Mouse (Mus musculus): Measurements from ENCODE around the gene St13. TPM values are rescaled to one million over a fixed set of nuclear protein-coding genes. Genes with fewer than 3 reads are reported as not detected.

The St13 gene
- polyA plus RNA-seq, 1 experiment from 2014 or later: 191 TPM

- no peaks in the 10 kb centered on the region for H3K9me3 ChIP-seq
- H3K36me3 ChIP-seq: peaks cover 56% of the 10 kb centered on the region
- WGBS: 95% methylated on average over 3 of the region's 3 CpGs
- no peak overlapping the region for H3K4me2 ChIP-seq
- H3K27ac ChIP-seq: no peak overlapping the region
- no peak for ATAC-seq (ENCODE audit: low FRiP score)
- H3K4me3 ChIP-seq: no peak overlapping the region
- no peaks in the 10 kb centered on the region for H3K4me1 ChIP-seq (replicated peaks)
- no peak overlapping the region for H3K9ac ChIP-seq
- H3K27me3 ChIP-seq: no peaks in the 10 kb centered on the region
Measured at GRCm38 (mm10) chr15:81339158-81339557, 60.7 kb downstream of the St13 start.

- no peak for ATAC-seq (ENCODE audit: low FRiP score)
- no peak overlapping the region for H3K27ac ChIP-seq
- H3K27me3 ChIP-seq: no peaks in the 10 kb centered on the region
- H3K9ac ChIP-seq: no peak overlapping the region
- no peak overlapping the region for H3K4me2 ChIP-seq
- H3K9me3 ChIP-seq: no peaks in the 10 kb centered on the region
- peaks cover 72% of the 10 kb centered on the region for H3K36me3 ChIP-seq
- 91% methylated on average over 5 of the region's 5 CpGs for WGBS
- H3K4me1 ChIP-seq (replicated peaks): no peaks in the 10 kb centered on the region
- H3K4me3 ChIP-seq: no peak overlapping the region
Measured at GRCm38 (mm10) chr15:81336466-81336865, 63.4 kb downstream of the St13 start.

DNA sequence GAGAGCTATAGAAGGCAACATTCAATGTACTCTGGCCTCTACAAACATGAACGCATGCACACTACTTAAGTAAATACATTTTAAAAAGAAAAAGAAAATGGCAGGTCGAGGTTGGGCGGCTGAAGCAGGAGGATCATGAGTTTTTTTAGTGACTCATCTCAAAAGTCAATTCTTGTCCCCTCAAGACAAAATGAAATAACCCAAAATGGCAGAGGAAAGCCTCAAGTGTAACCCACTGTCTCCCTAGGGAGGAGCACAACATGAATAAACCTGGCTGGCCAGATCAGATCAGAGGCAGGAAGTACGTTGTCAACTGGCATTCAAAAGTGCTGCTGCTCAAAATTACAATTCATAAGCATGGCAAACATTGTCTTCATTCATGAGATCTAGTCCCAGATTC is 67.4 kb downstream of the St13 start:
- no peaks in the 10 kb centered on the region for H3K9me3 ChIP-seq

DNA sequence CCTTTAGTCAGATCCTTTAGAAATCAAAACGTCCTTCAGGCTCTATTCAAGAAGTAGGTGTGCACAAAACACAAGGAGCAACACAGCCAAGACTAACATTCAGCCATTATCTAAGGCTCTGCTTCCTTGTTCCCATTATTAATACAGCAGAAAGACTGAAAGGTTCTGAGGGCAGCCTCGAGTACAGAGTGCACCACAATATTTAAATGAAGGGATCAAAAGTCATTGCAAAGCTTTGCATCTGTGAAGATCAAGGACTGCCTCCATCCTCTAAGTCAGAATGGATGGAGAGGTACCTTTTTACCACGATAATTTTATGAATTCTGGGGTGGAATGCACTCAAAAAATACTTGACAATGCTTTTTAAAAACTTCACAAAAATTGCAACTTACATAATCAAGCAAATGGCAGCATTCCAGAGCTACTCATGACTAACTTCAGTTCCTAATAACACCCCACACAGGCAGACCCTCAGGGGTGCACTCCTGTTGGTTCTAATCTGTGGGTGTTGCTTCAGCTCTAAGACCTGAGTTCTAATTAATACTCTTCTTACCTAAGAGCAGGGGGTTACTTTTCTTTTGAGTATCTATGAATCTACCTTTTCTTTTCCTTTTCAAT is 69.0 kb downstream of the St13 start:
- Histone ChIP-seq H3K4me3 (no peak overlapping the region), H3K27me3 (no peaks in the 10 kb centered on the region), H3K36me3 (peaks cover 75% of the 10 kb centered on the region), H3K9me3 (no peaks in the 10 kb centered on the region), H3K27ac (no peak overlapping the region), H3K4me1 (replicated peaks) (0 out of 2 replicates have a peak, but pooled peaks cover 6% of the 10 kb centered on the region), H3K4me2 (no peak overlapping the region), H3K9ac (no peak overlapping the region)
- no peak for ATAC-seq (ENCODE audit: low FRiP score)
- WGBS: 58% methylated on average over 3 of the region's 3 CpGs

More for the DNA sequence above, 67.4 kb downstream of the St13 start:
- H3K4me1 ChIP-seq (replicated peaks): 0 out of 2 replicates have a peak, but pooled peaks cover 6% of the 10 kb centered on the region
- 94% methylated on average over 4 of the region's 4 CpGs for WGBS
- no peak overlapping the region for H3K9ac ChIP-seq
- no peak overlapping the region for H3K27ac ChIP-seq
- peaks cover 74% of the 10 kb centered on the region for H3K36me3 ChIP-seq
- ATAC-seq (ENCODE audit: low FRiP score): no peak
- H3K4me3 ChIP-seq: no peak overlapping the region
- no peaks in the 10 kb centered on the region for H3K27me3 ChIP-seq
- no peak overlapping the region for H3K4me2 ChIP-seq

- no peak overlapping the region for H3K4me3 ChIP-seq
- H3K27me3 ChIP-seq: no peaks in the 10 kb centered on the region
- 0 out of 2 replicates have a peak, but pooled peaks cover 6% of the 10 kb centered on the region for H3K4me1 ChIP-seq (replicated peaks)
- peaks cover 75% of the 10 kb centered on the region for H3K36me3 ChIP-seq
- H3K27ac ChIP-seq: no peak overlapping the region
- WGBS: 41% methylated on average over 5 of the region's 5 CpGs
- no peak for ATAC-seq (ENCODE audit: low FRiP score)
- no peak overlapping the region for H3K4me2 ChIP-seq
- H3K9ac ChIP-seq: no peak overlapping the region
- H3K9me3 ChIP-seq: no peaks in the 10 kb centered on the region
Measured at GRCm38 (mm10) chr15:81329721-81330369, 70.0 kb downstream of the St13 start.

DNA sequence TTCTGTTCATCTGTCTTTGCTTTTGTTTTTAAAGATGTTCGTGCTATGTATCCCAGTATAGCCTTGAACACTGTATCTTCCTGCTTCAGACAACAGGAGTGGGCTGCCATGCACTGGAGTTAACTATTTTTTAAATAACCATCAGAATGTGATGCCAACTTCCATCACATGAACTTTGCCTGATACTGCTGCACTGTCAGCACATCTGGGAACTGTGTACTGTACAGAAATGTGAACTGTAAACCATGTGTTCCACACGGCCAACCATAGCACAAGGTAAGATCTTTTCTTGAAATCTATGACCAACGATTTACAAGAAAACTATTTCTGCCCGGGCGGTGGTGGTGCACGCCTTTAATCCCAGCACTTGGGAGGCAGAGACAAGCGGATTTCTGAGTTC is 72.4 kb downstream of the St13 start:
- H3K4me3 ChIP-seq: no peak overlapping the region

DNA sequence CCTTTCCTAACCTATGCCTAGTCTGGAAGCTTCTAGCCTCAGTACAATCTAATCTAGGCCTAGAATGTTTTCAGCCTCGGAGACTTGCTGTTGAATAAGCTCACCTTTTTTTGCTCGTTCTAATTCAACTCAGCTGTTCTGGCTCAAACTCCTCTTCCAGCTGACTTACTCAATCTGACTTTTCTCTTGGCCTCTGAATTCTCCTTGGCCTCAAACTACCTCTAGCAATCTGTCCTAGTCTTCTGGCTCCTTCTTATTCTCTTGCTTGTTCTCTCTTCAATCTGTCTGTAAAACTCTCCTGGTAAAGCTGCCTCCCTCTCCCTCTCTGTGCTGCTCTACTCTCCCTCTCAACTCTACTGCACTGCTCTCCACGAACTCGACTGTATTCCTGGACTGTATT is 74.9 kb downstream of the St13 start:
- ATAC-seq (ENCODE audit: low FRiP score): no peak
- WGBS: 84% methylated on average over 4 of the region's 4 CpGs
- peaks cover 70% of the 10 kb centered on the region for H3K36me3 ChIP-seq

More for the DNA sequence above, 72.4 kb downstream of the St13 start:
- Histone ChIP-seq H3K9ac (no peak overlapping the region), H3K9me3 (no peaks in the 10 kb centered on the region), H3K27ac (no peak overlapping the region), H3K36me3 (peaks cover 59% of the 10 kb centered on the region), H3K4me2 (no peak overlapping the region), H3K4me1 (replicated peaks) (0 out of 2 replicates have a peak, but pooled peaks cover 6% of the 10 kb centered on the region), H3K27me3 (no peaks in the 10 kb centered on the region)
- no peak for ATAC-seq (ENCODE audit: low FRiP score)
- WGBS: 95% methylated on average over 7 of the region's 7 CpGs

GRCm38 (mm10) chr15:81320137-81320536 is 79.7 kb downstream of the St13 start:
- no peak overlapping the region for H3K27ac ChIP-seq
- peaks cover 77% of the 10 kb centered on the region for H3K36me3 ChIP-seq
- no peak overlapping the region for H3K4me2 ChIP-seq
- no peaks in the 10 kb centered on the region for H3K4me1 ChIP-seq (replicated peaks)
- 97% methylated on average over 3 of the region's 3 CpGs for WGBS
- no peak for ATAC-seq (ENCODE audit: low FRiP score)
- no peak overlapping the region for H3K4me3 ChIP-seq
- no peak overlapping the region for H3K9ac ChIP-seq
- H3K27me3 ChIP-seq: no peaks in the 10 kb centered on the region
- H3K9me3 ChIP-seq: 0 out of 2 replicates have a peak, but pooled peaks cover 3% of the 10 kb centered on the region

More for the DNA sequence above, 74.9 kb downstream of the St13 start:
- no peak overlapping the region for H3K4me3 ChIP-seq
- H3K27me3 ChIP-seq: no peaks in the 10 kb centered on the region
- no peak overlapping the region for H3K27ac ChIP-seq
- no peak overlapping the region for H3K9ac ChIP-seq
- no peaks in the 10 kb centered on the region for H3K9me3 ChIP-seq
- no peak overlapping the region for H3K4me2 ChIP-seq
- H3K4me1 ChIP-seq (replicated peaks): 0 out of 2 replicates have a peak, but pooled peaks cover 6% of the 10 kb centered on the region

DNA sequence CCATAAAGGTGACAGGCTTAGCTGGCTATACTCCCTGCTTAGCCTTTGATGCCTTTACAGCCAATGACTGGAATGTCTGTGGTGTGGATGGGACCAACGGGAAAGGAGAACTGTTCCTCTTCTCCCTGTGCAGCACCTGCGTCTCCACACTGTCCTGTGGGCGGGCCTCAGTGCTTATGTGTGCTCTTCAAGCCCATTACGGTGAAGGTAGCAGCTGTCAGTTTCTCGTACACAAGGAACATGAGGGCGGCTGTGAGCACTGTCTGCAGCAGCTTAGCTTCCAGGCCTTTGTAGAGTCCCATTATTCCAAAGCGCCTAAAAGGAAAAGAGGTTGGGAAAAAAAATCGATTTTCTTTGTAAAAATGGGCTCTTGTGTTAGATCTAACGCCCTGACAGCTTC is 80.4 kb downstream of the St13 start:
- ATAC-seq (ENCODE audit: low FRiP score): no peak
- Histone ChIP-seq H3K4me3 (no peak overlapping the region), H3K27ac (no peak overlapping the region), H3K4me2 (no peak overlapping the region), H3K27me3 (no peaks in the 10 kb centered on the region), H3K9me3 (0 out of 2 replicates have a peak, but pooled peaks cover 3% of the 10 kb centered on the region), H3K9ac (no peak overlapping the region), H3K4me1 (replicated peaks) (no peaks in the 10 kb centered on the region), H3K36me3 (peaks cover 77% of the 10 kb centered on the region)
- WGBS: 93% methylated on average over 9 of the region's 9 CpGs

DNA sequence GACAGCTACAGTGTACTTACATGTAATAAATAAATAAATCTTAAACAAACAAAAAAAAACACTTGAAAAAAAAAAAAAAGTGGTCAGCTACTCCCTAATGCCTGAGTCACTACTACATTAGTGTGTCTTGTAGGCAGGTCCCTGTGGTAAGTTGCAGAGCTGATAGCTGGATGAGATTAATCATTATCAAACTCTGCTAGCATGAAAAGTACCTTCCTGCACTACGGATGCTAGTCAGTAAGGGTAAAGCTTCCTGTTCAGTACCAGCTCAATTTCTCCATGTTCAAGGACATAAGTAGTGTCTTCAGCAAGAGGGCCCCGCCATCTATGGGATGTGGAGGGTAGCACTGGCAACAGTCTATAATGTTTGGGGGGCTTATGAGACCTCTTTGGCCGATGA is 85.9 kb downstream of the St13 start:
- 95% methylated on average over 3 of the region's 3 CpGs for WGBS
- H3K27me3 ChIP-seq: no peaks in the 10 kb centered on the region
- H3K36me3 ChIP-seq: peaks cover 40% of the 10 kb centered on the region

More for the DNA sequence above, 85.9 kb downstream of the St13 start:
- H3K27ac ChIP-seq: no peak overlapping the region
- ATAC-seq (ENCODE audit: low FRiP score): no peak
- no peak overlapping the region for H3K4me2 ChIP-seq
- H3K9ac ChIP-seq: no peak overlapping the region
- no peaks in the 10 kb centered on the region for H3K4me1 ChIP-seq (replicated peaks)
- no peak overlapping the region for H3K4me3 ChIP-seq
- 0 out of 2 replicates have a peak, but pooled peaks cover 3% of the 10 kb centered on the region for H3K9me3 ChIP-seq

All from hindbrain, embryonic 13.5 days (tissue).